Mouse (Mus musculus) ES-E14 (cell line): ENCODE data around the gene Hist1h2bl.

Experiments used
- CHD2 ChIP-seq: IDR thresholded peaks from 2 replicates; pipeline ENCODE4 v1.6.1; 2014; ENCODE audit warnings: mild to moderate bottlenecking, low read depth, low read length, inconsistent platforms
- HCFC1 ChIP-seq: IDR thresholded peaks from 2 replicates; pipeline ENCODE4 v1.6.1; 2012; ENCODE audit warnings: low read length, inconsistent platforms, borderline replicate concordance; ENCODE audit not compliant: insufficient read depth
- MAFK ChIP-seq: IDR thresholded peaks from 2 replicates; pipeline ENCODE4 v1.6.1; 2014; ENCODE audit warnings: mild to moderate bottlenecking, low read depth, low read length, inconsistent platforms; ENCODE audit not compliant: insufficient read depth

DNA sequence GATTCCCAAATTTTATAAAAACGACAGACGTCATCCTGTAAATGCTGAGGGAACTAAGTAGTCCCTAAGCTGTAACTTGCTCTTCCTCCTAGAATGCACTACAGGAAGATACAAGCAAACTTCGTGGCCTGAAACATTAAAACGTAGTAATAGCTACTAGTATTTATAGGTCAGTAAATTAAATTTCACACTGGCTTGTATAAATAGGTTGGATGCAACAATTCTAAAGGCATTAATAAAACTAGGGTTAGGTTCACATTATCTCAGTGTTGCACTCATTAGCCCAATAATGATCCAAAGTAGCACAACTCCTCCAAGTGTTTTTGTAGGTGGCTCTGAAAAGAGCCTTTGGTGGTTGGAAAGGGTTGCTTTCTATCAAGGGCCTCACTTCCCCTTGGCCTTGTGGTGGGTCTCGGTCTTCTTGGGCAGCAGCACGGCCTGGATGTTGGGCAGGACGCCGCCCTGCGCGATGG is 37.1 kb upstream of the Hist1h2bl start:
- TF ChIP-seq CHD2 (no peak), MAFK (no peak), HCFC1 (no peak)
